In genomic region chr6:143146756-143147155, GRCm38 (mm10) we compare ENCODE assay signal across 11 mouse cellular contexts. TPM values are rescaled to one million over a fixed set of nuclear protein-coding genes. Genes with fewer than 3 reads are reported as not detected.
A peak's percentile ranks its signal among the peaks of the same experiment; 100 is the strongest.
DNase-seq lines count a peak whose midpoint lies in the region; ATAC-seq lines count a peak whose summit lies in the region.
"Had no signal": no experiment of that assay in that cellular context is flagged by ENCODE, and none has a peak within 500 bp of the region (broad histone marks: within the 10 kb centered on the region; RNA-seq: fewer than 3 reads in every experiment).

No protein-coding gene starts in this region.

- H3K27me3 ChIP-seq in heart, embryonic 10.5 days (ENCODE audit: insufficient read depth, poor library complexity, severe bottlenecking), result no peaks in the 10 kb centered on the region
- H3K27me3 ChIP-seq in neural tube, embryonic 15.5 days (replicated peaks), result no peaks in the 10 kb centered on the region
- H3K27me3 ChIP-seq: embryonic facial prominence, embryonic 12.5 days; hindbrain, embryonic 15.5 days; Patski had no signal

- H3K4me2 ChIP-seq in neural tube, embryonic 15.5 days, result no peak overlapping the region
- H3K4me2 ChIP-seq: embryonic facial prominence, embryonic 12.5 days; hindbrain, embryonic 15.5 days had no signal

- H3K9me3 ChIP-seq in heart, embryonic 10.5 days, result no peaks in the 10 kb centered on the region
- no peaks in the 10 kb centered on the region; the same call in 1 of the 2 replicates for H3K9me3 ChIP-seq in neural tube, embryonic 15.5 days (replicated peaks)
- H3K9me3 ChIP-seq: embryonic facial prominence, embryonic 12.5 days; hindbrain, embryonic 15.5 days had no signal

- no peak for ATAC-seq in neural tube, embryonic 15.5 days (ENCODE audit: low FRiP score)
- ATAC-seq: Patski had no signal

- no peak overlapping the region for H3K9ac ChIP-seq in neural tube, embryonic 15.5 days (replicated peaks)
- H3K9ac ChIP-seq: embryonic facial prominence, embryonic 12.5 days; hindbrain, embryonic 15.5 days had no signal

- H3K4me3 ChIP-seq in heart, embryonic 10.5 days, result no peak overlapping the region
- H3K4me3 ChIP-seq in neural tube, embryonic 15.5 days (replicated peaks), result no peak overlapping the region
- H3K4me3 ChIP-seq: embryonic facial prominence, embryonic 12.5 days; hindbrain, embryonic 15.5 days had no signal

- H3K4me1 ChIP-seq in heart, embryonic 10.5 days, result peaks cover 8% of the 10 kb centered on the region; the same call in 1 of the 2 replicates
- H3K4me1 ChIP-seq in neural tube, embryonic 15.5 days, result peaks cover 12% of the 10 kb centered on the region; the same call in 1 of the 2 replicates

- H3K27ac ChIP-seq in heart, embryonic 10.5 days, result no peak overlapping the region
- no peak overlapping the region for H3K27ac ChIP-seq in neural tube, embryonic 15.5 days (replicated peaks)
- H3K27ac ChIP-seq: embryonic facial prominence, embryonic 12.5 days; hindbrain, embryonic 15.5 days had no signal

- 58% methylated on average over 8 of the region's 8 CpGs for WGBS in heart, embryonic 10.5 days
- 74% methylated on average over 8 of the region's 8 CpGs for WGBS in neural tube, embryonic 15.5 days

- H3K36me3 ChIP-seq in heart, embryonic 10.5 days, result no peaks in the 10 kb centered on the region
- H3K36me3 ChIP-seq in neural tube, embryonic 15.5 days, result no peaks in the 10 kb centered on the region
- H3K36me3 ChIP-seq: embryonic facial prominence, embryonic 12.5 days; hindbrain, embryonic 15.5 days had no signal

- peak; percentile 32 to 75 for DNase-seq in heart, adult 18-20 months
- no peak for DNase-seq in heart, embryonic 10.5 days (ENCODE audit: low spot score)
- DNase-seq in R1 (ENCODE audit: low read depth, low spot score), result peak; percentile 86
- DNase-seq in kidney, postnatal 36 days, result peak; percentile 73 to 74
- peak; percentile 45 to 58 for DNase-seq in spleen, postnatal 14 days (ENCODE audit: low spot score in 2 of 2)
- no peak for DNase-seq in left cerebral cortex, postnatal 25 days (ENCODE audit: low spot score in 2 of 2)
- no peak for DNase-seq in testis, postnatal 14 days (ENCODE audit: low spot score)

- intact Hi-C loops in left cerebral cortex, postnatal 25 days (cut with DNase I), result no loop called here

RNA-seq across cellular contexts. Expression of gene Etnk1, which starts 20.3 kb away (rescaled TPM):
- 10 to 100 TPM; 29.8 to 30.8 TPM for total RNA-seq in heart, adult 18-20 months (2021)
- polyA plus RNA-seq in heart, embryonic 10.5 days (2016; fragmentation: Nextera tagmentation; extraction: Ambion mirVana), result 16.2 and 18.1 TPM in 2 replicates
- total RNA-seq in left cerebral cortex, postnatal 25 days (2021), result 100 to 1,000 TPM; 175 to 192 TPM
- polyA plus RNA-seq in neural tube, embryonic 15.5 days (2015; fragmentation: Nextera tagmentation; extraction: Ambion mirVana), result 38.9 and 42.0 TPM in 2 replicates

RNA-seq across cellular contexts. Expression of gene C2cd5, which starts 46.8 kb away (rescaled TPM):
- 10 to 100 TPM; 11.0 to 14.5 TPM for total RNA-seq in heart, adult 18-20 months (2021)
- 27.3 and 28.5 TPM in 2 replicates for polyA plus RNA-seq in heart, embryonic 10.5 days (2016; fragmentation: Nextera tagmentation; extraction: Ambion mirVana)
- 100 to 1,000 TPM in 1 of 2 experiments, 10 to 100 TPM in 1; 79.8 to 102 TPM for total RNA-seq in left cerebral cortex, postnatal 25 days (2021)
- polyA plus RNA-seq in neural tube, embryonic 15.5 days (2015; fragmentation: Nextera tagmentation; extraction: Ambion mirVana), result 40.8 and 43.9 TPM in 2 replicates

Comparison
In these comparisons a context has a peak if more than half of its experiments do, and no peak if none do; other contexts are left out.
1. DNase-seq: peak in heart, adult 18-20 months (2 of 2), R1 (single experiment), kidney, postnatal 36 days (2 of 2) and spleen, postnatal 14 days (2 of 2); none in heart, embryonic 10.5 days (single experiment), left cerebral cortex, postnatal 25 days (0 of 2) and testis, postnatal 14 days (single experiment).
2. RNA of gene Etnk1, which starts 20.3 kb away (total RNA-seq): 175 to 192 TPM in left cerebral cortex, postnatal 25 days; 29.8 to 30.8 TPM in heart, adult 18-20 months; every median in the first group is over 4 times any median in the second.
3. RNA of gene C2cd5, which starts 46.8 kb away (total RNA-seq): 79.8 to 102 TPM in left cerebral cortex, postnatal 25 days; 11.0 to 14.5 TPM in heart, adult 18-20 months; every median in the first group is over 4 times any median in the second.